Mouse (Mus musculus): ENCODE results near the gene Btbd35f7.
"Not testable (repeated sequence)": the region's sequence is repeated elsewhere in the genome, so short reads cannot be mapped to it uniquely, and the experiment has no call there.

Btbd35f7 gene

DNA sequence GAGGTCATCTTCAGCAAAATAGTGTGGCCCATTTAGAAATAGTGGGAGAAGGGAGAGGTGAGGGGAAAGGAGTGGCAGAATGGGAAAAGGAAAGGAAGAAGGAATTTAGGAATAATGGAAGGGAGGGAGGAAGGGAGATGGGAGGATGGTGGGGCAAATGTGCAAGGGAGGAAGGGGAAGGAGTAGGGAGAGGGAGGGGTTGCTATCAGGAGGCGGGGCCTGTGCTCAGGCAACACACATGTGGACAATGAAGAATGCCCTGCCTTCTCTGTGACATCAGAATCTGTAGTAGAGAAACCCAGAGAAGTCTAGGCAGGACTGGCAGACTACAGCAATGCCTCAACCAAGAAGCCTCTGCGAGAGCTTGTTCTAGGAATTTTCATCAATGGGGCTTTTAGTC lies at the start of gene Btbd35f7:
Gene Btbd35f7 (plus strand): TSS at position 301 of the 400 bp plus-strand sequence.
- not testable (repeated sequence) for DNase-seq (ENCODE audit: low spot score in 2 of 2)
